Mouse (Mus musculus): Measurements from ENCODE around the gene Ifna4.
A peak's percentile ranks its signal among the peaks of the same experiment; 100 is the strongest.

The Ifna4 gene

GRCm38 (mm10) chr4:88867366-88867925 is 25.8 kb downstream of the Ifna4 start:
- DNase-seq (ENCODE audit: low read depth, low spot score), result peak; percentile 29

- no peak for DNase-seq (ENCODE audit: low read depth, low spot score)
These were observed 26.6 kb downstream of the Ifna4 start for GRCm38 (mm10) chr4:88867926-88868911.

GRCm38 (mm10) chr4:88872691-88873090 is 31.0 kb downstream of the Ifna4 start:
- peak; percentile 11 for DNase-seq (ENCODE audit: low read depth, low spot score)

GRCm38 (mm10) chr4:88875435-88876095 is 33.9 kb downstream of the Ifna4 start:
- DNase-seq (ENCODE audit: low read depth, low spot score), result no peak

- DNase-seq (ENCODE audit: low read depth, low spot score), result no peak
These were observed 34.9 kb downstream of the Ifna4 start for GRCm38 (mm10) chr4:88876520-88876919.

- DNase-seq (ENCODE audit: low read depth, low spot score), result no peak
These were observed 36.6 kb downstream of the Ifna4 start for GRCm38 (mm10) chr4:88878246-88878645.

- no peak for DNase-seq (ENCODE audit: low read depth, low spot score)
These were observed 37.1 kb downstream of the Ifna4 start for GRCm38 (mm10) chr4:88878772-88879171.

- DNase-seq (ENCODE audit: low read depth, low spot score), result no peak
These were observed 38.4 kb downstream of the Ifna4 start, which contains the start of gene Ifne for GRCm38 (mm10) chr4:88880101-88880500. Gene Ifne, minus strand, starts transcription at chr4:88880201.

- no peak for DNase-seq (ENCODE audit: low read depth, low spot score)
These were observed 46.6 kb downstream of the Ifna4 start for GRCm38 (mm10) chr4:88888236-88888635.

Measured in telencephalon, adult 2 months (tissue).